Mouse (Mus musculus): ENCODE measurements around the gene 2210011C24Rik.
A peak's percentile ranks its signal among the peaks of the same experiment; 100 is the strongest.

The 2210011C24Rik gene

DNA sequence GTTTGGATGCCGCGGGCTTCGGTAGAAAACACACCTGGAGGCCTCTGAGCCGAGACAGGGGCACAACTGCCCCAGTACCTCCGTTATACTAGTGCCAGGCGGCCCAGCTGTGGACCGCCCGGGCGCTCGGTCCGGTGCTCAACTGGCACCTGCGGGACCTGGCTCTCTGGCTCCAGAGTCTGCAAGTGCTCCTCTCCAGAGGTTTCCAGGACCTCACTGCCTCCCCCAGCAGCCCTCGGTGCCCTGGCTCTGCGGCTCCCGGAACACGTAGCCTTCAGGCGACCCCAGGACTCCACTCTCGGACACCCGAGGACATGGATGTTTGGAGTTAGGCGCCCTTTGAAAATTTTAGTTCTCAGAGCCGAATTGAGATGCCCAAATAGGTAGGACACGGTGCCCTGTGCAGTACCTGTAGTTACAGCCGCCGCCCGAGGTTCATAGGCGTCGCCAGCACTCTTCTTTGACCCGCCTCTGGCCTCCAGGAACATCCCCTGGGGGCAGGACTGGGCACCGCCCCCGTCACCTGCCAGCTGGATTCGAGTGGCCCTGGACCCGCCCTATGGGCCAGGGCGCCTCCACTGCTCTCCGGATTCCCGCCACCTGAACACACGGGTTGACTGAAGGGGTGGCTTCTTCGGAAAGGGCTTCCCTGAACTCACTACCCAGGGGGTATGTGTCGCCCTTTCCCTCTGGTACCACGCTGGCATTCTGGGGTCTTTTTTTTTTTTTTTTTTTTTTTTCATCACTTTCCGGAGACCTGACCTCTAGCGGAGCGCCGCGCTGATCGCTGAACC is at the start of gene 2210011C24Rik:
Gene 2210011C24Rik, minus strand, starts transcription at position 467 of the 794 bp plus-strand sequence.
- DNase-seq (ENCODE audit: low spot score in 2 of 2): no peak

DNA sequence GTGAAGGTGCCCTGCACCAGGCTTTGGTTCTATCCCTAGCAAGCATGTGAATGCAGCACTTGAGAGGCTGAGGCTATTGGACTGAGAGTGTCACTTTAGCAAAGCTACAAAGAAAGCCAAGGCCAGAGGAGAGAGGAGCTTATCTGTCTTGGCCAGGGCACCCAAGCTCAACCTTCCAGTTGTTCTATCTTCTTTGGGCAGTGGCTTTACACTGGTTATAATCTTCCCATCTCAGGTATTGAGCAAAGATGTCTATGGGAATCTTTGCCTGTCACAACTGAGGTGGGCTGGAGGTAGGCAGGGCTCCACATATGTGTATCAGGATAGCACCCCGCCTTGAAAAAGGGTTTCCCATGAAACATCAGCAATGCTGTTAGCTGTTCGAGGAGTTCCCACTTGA is 48.3 kb upstream of the 2210011C24Rik start:
- DNase-seq (ENCODE audit: low spot score in 2 of 2): no peak

DNA sequence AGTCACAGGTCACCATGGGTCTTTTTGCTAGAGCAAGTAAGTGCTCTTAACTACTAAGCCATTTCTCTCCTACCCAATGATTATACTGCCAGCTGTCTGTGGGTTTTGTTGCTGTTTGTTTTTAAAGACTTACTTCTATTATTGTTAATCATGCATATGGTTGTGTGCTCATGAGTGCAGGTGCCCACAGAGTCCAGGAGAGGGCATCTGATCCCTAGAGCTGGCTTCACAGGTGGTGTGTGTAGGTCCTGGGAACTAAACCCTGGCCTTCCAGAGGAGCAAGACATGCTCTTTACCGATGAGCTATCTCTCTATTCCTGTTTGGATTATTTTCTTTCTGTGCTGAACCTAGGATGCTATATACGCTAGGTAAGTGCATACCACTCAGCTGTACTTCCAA is 47.3 kb upstream of the 2210011C24Rik start:
- no peak for DNase-seq (ENCODE audit: low spot score in 2 of 2)

DNA sequence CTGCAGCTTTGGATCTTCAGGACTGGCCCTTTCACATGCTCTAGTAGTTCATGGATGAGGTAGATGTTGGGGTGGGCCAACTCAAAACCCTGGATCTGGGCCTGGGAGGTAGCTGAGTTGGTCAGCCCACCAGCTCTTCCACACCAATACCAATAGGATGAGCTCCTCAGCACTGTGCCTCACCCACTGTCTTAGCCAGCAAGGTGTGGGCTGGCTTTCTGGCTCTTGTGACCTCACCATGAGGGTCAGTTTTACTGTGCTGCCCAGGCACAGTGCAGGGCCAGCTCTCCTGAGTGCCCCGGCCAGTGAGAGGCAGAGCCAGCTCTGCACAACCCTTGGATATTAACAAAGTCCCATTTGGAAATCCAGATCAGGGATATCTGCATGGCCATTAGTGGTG is 45.9 kb upstream of the 2210011C24Rik start:
- DNase-seq (ENCODE audit: low spot score in 2 of 2): no peak

DNA sequence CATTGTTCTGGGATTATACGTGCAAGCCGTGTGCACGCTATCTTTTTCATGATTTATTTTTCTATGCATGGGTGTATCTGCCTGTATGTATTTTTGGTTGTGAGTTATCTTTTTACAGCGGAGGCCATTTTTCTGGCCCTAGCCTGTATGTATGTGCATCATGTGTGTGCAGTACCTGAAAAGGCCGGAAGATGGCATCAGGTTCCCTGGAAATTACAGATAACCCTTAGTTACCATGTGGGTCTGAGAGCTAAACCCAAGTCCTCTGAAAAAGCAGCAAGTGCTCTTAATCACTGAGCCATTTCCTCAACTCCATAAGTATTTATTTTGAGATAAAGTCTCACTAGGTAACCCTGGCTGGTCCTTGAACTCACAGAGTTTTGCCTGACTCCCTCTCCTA is 41.3 kb upstream of the 2210011C24Rik start:
- DNase-seq (ENCODE audit: low spot score in 2 of 2): no peak

DNA sequence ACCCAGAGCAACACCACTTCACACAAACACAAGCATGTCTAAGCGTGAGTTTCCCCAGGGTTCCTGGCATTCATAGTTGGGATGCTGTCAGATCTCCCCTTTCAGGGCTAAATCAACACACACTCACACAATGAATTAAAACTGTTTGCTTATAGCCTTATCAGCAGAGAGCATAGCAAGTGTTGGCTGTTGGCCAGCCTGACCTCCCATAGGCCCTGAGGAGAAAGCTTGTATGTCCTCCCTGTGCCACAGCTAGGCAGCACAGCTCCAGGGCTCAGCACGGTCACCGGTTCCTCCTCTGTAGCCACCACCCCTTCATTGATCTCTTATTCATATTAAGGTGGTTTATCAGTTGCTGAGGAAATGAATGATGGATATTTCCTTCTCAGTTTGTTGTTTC is 40.8 kb upstream of the 2210011C24Rik start:
- no peak for DNase-seq (ENCODE audit: low spot score in 2 of 2)

DNA sequence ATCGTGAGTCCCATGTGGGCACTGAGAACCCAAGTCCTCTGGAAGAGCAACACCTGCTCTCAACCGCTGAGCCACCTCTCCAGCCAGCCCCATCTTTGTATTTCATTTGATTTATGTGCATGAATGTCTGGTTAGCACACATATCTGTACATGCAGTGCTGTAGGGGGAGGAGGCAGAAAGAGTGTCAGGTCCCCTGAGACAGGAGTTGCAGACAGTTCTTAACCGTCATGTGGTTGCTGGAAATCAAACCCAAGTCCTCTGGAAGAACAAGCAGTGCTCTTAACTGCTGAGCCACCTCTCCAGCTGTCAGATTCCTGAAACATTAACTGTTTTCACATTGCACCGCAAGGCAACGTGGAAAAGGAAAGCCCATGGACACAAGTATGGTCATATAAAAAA is 36.2 kb upstream of the 2210011C24Rik start:
- DNase-seq (ENCODE audit: low spot score in 2 of 2): no peak

DNA sequence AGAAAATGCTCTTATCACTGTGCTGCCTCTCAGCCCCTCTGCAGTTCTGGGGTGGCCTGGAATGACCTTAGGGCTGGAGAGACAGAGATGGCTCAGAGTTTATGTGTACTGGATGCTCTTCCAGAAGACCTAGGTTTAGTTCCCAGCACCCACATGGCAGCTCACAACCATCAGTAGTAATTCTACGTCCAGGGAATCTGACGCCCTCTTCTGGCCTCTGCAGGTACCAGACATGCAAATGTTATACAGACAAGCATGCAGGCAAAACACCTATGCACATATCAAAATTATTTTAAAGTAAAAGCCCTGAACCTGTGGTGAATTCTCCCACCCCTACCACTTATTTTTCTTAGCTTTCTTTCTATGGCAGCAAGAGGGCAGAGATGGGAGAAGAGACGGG is 34.5 kb upstream of the 2210011C24Rik start:
- no peak for DNase-seq (ENCODE audit: low spot score in 2 of 2)

DNA sequence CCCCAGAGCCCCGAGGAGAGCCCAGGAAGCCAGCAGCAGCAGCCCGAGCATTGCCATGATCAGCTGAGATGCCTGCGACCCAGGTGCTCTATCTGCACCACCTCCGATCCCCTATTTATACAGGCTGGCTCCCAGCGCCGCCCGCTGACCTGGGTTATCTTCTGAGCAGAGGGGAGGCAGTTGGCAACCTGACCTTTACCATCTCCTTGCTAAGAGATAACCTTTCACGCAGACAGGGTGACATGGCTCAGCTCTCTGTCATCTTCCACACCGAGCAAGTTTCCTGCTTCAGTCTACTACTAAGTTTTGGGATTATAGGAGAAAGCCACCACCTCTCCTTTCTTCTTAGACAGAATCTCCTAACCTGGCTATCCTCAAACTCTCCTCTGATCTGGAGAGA is 32.9 kb upstream of the 2210011C24Rik start, which contains the start of gene Rln3:
Gene Rln3, minus strand, starts transcription at position 101 of the 400 bp plus-strand sequence.
- DNase-seq (ENCODE audit: low spot score in 2 of 2): no peak

DNA sequence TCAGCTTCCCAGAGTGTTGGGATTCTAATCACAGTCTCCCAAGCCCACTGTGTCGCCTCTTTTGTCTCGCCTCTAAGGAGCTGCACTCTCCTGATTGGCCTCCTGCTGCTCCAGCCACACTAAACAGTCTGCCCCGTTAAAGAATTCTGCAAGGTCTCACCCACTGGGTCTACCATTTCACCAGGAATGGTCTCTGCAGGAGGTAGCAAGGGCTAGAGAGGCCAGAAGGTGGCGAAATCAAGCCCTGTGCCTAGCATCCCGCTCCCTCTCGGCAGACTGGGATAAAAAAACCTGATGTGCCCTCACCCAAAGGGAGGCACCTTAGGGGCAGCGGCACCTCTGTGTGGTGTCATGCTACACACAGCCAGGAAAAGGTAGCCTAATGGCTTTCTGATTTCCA is 32.1 kb upstream of the 2210011C24Rik start:
- no peak for DNase-seq (ENCODE audit: low spot score in 2 of 2)

DNA sequence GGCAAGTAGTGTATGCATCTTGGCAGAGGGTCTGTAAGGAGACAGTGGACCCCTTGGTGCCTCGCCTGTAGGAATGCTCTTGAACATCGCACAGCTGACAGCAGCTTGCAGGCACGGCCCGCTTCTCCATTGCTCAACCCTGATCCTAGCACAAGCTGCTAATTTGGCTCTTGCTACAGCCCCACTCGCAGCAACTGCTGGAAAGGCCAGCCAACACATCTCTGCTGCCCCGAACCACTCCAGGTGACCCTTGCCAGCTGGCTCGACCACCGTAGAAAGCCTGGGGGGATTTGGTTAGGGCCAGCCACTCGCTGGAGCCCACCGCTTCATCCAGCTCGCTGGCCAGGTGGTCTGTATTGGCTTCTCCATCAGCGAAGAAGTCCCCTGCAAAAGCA is 31.0 kb upstream of the 2210011C24Rik start:
- DNase-seq (ENCODE audit: low spot score in 2 of 2): no peak

DNA sequence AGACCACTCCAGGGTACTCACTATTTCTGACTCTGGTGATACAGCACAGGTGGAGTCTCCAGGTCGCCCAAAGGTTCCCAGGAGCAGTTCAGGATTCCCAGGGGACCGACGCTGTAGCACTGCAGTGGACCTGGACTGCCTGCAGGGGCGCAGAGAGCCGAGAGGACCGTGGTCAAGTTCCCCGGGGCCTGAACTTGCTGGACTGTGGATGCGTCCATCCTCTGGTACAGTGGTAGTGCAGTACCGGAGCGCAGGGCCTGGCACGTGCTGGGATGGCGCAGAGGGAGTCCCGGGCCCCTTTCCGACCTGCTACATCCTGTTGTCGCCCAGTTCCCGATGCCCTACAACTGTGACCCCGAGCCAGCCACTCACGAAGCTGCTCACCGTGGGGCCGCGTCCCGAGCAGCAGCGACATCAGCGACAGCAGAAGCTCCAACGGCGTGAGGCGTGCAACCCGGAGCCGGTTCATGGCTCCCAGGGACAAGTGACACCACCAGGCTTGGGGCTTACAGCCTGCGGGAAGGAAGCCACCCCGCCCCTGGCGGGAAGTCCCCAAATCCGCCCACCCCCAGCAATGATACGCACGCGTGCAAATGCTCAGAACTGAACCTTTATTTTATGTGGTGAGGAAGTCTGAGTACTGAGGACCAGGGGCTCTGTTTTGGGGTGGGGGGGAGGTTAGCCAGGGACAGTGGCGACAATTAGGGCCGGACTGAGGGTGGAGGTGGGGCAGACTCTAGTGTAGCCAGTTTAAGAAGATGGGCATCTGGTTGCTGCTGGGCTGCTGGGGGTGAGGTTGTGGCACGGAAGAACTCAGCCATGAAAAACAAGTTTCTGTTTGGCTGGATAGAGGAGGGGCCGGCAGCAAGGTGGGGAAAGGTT is 30.3 kb upstream of the 2210011C24Rik start, which contains the start of gene Il27ra:
Gene Il27ra, minus strand, starts transcription at position 524 of the 882 bp plus-strand sequence.
- DNase-seq (ENCODE audit: low spot score in 2 of 2): peak in 1 of 2 experiments; percentile 34

DNA sequence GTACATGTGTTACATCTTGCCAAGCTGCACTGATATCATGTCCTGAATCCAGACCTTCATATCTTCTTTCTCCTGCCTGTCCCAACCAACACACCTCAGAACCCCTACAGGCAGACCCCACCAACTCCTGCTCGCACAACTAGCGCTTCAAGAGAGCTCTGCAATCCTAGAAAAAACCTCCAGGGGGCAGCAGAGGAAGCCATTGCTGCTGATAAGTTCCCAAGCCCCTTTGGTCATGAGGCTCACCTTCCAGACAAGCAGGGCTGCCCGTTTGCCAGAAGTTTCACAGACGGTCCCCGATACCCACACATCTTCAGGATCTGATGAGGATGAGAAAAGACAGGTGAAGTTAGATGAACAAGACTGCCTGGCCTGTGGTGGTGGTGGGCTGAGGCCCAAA is 27.1 kb upstream of the 2210011C24Rik start:
- peak in 1 of 2 experiments; percentile 67 for DNase-seq (ENCODE audit: low spot score in 2 of 2)

DNA sequence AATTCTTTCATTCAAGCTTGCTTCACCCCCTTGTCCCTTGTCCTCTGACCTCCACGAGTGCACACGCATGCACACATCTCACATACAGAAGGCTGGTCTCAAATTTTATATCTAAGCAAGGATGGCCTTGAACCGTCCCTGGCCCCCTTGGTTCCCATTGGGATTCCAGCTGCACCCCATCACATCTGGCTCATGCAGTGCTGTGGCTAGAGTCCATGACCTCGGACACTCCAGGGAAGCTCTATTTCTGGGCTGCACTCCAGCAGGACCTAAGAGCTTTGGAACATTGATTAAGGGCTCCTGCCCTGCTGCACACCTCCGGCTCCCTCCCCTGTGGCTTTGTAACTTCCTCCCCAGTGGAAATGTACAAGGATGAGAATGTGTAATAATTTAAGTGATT is 26.0 kb upstream of the 2210011C24Rik start:
- no peak for DNase-seq (ENCODE audit: low spot score in 2 of 2)

DNA sequence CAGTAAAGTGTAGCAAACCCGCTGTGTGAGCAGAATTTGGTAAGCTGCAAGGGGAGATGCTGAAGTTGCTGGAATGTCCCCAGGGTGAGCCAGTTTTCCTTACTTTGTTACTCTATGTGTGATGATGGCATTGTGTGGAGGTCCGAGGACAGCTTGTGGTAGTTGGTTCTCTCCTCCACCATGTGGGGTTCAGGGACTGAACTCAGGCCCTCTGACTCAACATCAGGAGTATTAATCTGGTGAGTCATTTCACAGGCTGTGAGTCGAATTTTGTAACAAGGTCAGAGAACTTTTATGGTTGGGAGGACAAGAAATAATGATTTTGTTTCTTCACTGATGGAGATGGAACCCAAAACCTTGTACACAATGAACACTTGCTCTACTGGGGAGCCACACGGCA is 20.8 kb upstream of the 2210011C24Rik start:
- DNase-seq (ENCODE audit: low spot score in 2 of 2): no peak

DNA sequence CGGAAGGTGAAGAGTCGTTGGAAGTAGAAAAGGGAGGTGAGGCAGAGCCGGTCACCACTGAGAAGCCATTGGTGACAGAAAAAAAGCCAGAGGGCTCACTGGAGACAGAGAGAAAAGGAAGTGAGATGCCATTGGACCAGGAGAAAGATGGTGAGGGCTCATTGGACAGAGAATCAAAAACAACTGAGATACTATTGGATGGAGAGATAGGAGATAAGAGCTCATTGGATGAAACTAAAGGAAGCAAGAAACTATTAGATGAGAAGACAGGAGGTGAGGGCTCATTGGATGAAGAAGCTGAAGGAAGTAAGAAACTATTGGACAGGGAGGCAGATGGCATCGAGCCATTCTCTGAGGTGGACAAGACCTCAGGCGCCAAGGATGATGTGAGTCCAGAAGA is 17.3 kb upstream of the 2210011C24Rik start:
- no peak for DNase-seq (ENCODE audit: low spot score in 2 of 2)

DNA sequence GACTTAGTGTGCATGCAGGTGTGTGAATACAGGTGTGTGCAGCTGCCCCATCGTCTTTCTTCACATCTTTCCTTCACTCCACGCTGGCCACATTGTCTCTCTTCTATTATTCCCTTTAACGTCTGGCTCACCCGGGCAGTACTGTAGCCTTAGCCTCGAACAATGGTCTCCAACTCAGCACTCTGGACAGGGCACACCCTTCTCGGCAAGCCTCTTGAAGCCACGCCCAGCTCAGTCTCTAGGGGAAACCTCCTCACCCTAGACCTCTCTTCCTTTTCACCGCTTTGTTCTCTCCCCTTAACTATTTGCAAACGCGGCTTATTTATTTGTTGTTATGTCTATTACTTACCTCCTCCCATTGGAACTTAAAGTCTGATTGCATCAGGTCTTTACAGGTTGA is 15.5 kb upstream of the 2210011C24Rik start:
- DNase-seq (ENCODE audit: low spot score in 2 of 2): no peak

DNA sequence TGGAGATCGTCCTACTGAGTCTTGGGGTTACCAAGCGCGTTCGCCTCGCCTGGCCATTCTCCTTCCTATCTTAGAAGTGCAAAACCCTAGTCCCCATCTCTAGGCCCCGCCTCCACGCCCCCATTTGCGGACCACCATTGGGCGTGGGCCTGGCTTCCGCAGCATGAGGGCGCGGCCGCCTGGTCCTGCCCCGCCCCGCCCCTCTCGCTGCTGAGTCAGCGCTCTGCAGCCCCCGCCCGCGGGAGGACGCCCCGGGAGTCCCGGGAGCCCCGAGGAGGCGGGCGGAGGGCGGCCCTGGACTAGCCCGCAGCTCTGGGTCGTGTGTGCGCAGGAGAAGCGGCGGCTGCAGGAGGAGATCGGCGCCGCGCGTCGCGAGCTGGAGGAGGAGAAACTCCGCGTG is 13.9 kb upstream of the 2210011C24Rik start:
- peak in 1 of 2 experiments; percentile 54 for DNase-seq (ENCODE audit: low spot score in 2 of 2)

DNA sequence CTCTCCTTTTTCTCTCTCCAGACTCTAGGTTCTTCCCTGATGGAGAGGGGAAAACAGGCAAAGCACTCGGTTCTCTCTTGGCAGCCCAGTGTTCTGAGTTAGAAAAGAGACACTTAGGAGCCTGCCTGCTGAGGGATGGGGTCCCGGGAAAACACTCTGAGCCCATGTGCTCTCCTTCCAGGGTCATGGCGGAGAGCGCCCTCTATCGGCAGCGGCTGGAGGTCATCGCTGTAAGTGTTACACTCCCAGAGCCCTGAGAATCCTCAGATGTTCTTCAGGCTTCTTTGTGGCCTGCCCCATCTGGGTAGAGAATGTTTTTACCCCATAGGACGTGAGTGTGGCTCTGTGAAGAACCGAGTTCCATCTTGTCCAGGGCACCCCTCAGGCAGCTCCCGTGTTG is 12.2 kb upstream of the 2210011C24Rik start:
- DNase-seq (ENCODE audit: low spot score in 2 of 2): peak in 1 of 2 experiments; percentile 31

DNA sequence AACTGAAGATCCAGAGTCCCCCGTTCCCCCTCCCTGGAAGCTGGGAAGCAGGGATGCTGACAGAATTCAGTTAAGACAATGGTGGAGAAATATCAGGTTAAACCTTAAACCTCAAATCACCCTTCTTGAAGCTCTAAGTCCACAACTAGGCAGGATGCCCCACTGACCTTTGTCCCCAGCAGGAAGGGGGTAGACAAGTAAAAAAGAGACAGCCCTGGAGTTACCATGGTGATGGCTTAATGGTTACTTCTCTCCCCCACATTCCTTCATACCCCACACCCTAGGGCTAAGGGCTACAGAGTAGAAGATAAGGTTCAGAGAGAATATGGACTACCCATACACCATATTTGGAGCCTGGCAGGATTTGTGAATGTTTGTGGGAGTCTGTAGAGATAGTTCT is 11.7 kb upstream of the 2210011C24Rik start:
- no peak for DNase-seq (ENCODE audit: low spot score in 2 of 2)

DNA sequence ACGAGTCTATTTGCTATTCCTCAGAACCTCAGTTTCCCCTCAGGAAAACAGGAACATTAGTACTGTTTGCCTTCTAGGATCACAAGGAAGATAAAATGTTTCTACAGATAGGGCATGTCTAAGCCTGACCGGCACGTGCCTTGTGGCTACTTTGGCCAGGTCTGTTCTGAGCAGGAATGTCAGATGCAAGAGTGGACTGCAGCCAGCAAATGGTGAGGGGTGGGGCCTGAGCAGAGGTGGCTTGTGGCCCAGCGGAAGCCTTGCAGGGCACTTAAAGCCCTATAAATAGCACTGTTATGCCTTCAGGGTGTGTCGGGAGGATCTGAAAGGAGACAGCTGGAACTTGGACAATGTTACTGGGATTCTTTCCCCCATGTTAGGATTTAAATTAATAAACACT is 11.1 kb upstream of the 2210011C24Rik start:
- no peak for DNase-seq (ENCODE audit: low spot score in 2 of 2)

DNA sequence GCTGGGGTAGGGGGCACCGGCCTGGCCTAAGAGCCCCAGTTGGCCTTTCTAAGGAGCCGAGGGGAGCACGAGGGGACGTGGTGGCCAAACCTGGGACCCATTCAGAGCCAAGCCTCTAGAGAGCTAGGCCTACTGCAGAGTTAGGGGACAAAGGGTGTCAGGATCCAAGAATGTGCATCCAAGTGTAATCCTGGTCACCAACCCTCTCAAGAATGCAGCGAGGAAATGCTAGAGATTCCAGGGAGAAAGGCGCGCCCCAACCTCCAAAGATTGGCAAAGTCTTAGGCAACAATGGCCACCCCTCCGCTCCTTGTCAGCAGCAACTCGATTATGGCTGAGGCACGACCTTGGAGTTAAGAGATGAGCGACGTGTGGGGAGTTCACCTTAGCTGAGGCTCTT is 9.6 kb upstream of the 2210011C24Rik start:
- DNase-seq (ENCODE audit: low spot score in 2 of 2): no peak

DNA sequence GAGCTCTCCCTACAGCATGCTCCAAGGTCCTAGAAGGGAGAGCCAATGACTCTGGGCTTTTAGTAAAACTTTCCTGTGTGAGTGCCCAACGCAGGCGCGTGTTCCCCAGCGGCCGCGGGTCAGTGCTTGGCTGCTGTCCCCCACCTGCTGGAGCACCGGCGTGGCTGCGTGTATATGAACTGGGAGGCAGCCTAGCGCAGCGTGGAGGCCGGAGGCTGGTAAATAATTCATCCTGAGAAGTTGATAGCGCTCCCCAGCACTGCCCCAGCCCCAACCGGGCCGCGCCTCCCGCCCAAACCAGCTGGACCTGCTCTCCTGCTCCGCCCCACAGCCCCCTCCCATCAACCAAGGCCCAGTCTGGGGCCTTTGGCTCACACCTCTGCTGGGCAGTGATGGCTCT is 9.1 kb upstream of the 2210011C24Rik start, which contains the start of gene Palm3:
Gene Palm3, plus strand, starts transcription at position 376 of the 400 bp plus-strand sequence.
- no peak for DNase-seq (ENCODE audit: low spot score in 2 of 2)

All from frontal cortex, postnatal 10 days (tissue).